Mouse (Mus musculus) lung, embryonic 15.5 days (tissue): ENCODE measurements at regions not wholly inside any gene's neighbourhood (a gene's known extent, or its start where the extent isn't known, plus 50 kb on each side); places are given as distances from the start of the nearest gene placed in this dataset.

Experiments
- ATAC-seq: fragments of 200-750 bp; cut with Nextera tagmentation; 2 replicates; pipeline ENCODE4 v1.8.0; 2017; ENCODE audit warnings: moderate number of reproducible peaks, borderline replicate concordance; ENCODE audit not compliant: low FRiP score, low TSS enrichment; ENCODE audit errors: extremely low read depth
- H3K27ac ChIP-seq: fragments of 300-500 bp; sonication (generic); 2 replicates; pipeline ENCODE4 v1.5.1; 2015; ENCODE audit warnings: moderate library complexity, mild to moderate bottlenecking, inconsistent platforms
- H3K27me3 ChIP-seq: fragments of 300-500 bp; sonication (generic); 2 replicates; pipeline ENCODE4 v1.6.1; 2015; ENCODE audit warnings: inconsistent platforms
- H3K36me3 ChIP-seq: fragments of 300-500 bp; sonication (generic); 2 replicates; pipeline ENCODE4 v1.6.1; 2015; ENCODE audit warnings: inconsistent platforms
- H3K4me1 ChIP-seq: fragments of 300-500 bp; sonication (generic); 2 replicates; pipeline ENCODE4 v1.6.1; 2015; ENCODE audit warnings: inconsistent platforms
- H3K4me2 ChIP-seq: fragments of 300-500 bp; sonication (generic); 2 replicates; pipeline ENCODE4 v1.6.1; 2015; ENCODE audit warnings: inconsistent platforms, mild to moderate bottlenecking, moderate library complexity
- H3K4me3 ChIP-seq: fragments of 300-500 bp; sonication (generic); 2 replicates; pipeline ENCODE4 v1.5.1; 2015; ENCODE audit warnings: mild to moderate bottlenecking, inconsistent platforms
- H3K9ac ChIP-seq: fragments of 300-500 bp; sonication (generic); 2 replicates; pipeline ENCODE4 v1.6.1; 2015; ENCODE audit warnings: inconsistent platforms
- H3K9me3 ChIP-seq: fragments of 300-500 bp; sonication (generic); 2 replicates; pipeline ENCODE4 v1.6.1; 2016; ENCODE audit warnings: inconsistent platforms
- WGBS: fragments of 180-500 bp; shearing (Covaris S2); methylation state at CpG from one replicate; pipeline ENCODE4 v1.1.7; 2015; 5-methylcytosine and 5-hydroxymethylcytosine counted together

- H3K4me1 ChIP-seq: no peaks in the 10 kb centered on the region
- WGBS: 93% methylated on average over 1 of the region's 1 CpGs
- no peak for ATAC-seq
- no peaks in the 10 kb centered on the region for H3K36me3 ChIP-seq
- H3K9ac ChIP-seq: no peak overlapping the region
- no peaks in the 10 kb centered on the region for H3K9me3 ChIP-seq
- H3K4me2 ChIP-seq: no peak overlapping the region
- H3K27ac ChIP-seq: no peak overlapping the region
- H3K4me3 ChIP-seq: no peak overlapping the region
- 0 out of 2 replicates have a peak, but pooled peaks cover 5% of the 10 kb centered on the region for H3K27me3 ChIP-seq
These were observed 51.3 kb upstream of the Rnf138rt1 start for GRCm38 (mm10) chrX:163812431-163812830.

- Histone ChIP-seq H3K4me3 (no peak overlapping the region), H3K9me3 (no peaks in the 10 kb centered on the region), H3K4me1 (no peaks in the 10 kb centered on the region), H3K36me3 (no peaks in the 10 kb centered on the region), H3K9ac (no peak overlapping the region), H3K27me3 (0 out of 2 replicates have a peak, but pooled peaks cover 5% of the 10 kb centered on the region), H3K4me2 (no peak overlapping the region), H3K27ac (no peak overlapping the region)
- ATAC-seq: no peak
- WGBS: 28% methylated on average over 1 of the region's 1 CpGs
These were observed 53.7 kb upstream of the Rnf138rt1 start for GRCm38 (mm10) chrX:163814806-163815205.

GRCm38 (mm10) chrX:163822298-163822697 is 61.2 kb upstream of the Rnf138rt1 start:
- no peaks in the 10 kb centered on the region; the same call in none of the 2 replicates for H3K27me3 ChIP-seq
- no peak overlapping the region for H3K9ac ChIP-seq
- no peak overlapping the region for H3K27ac ChIP-seq
- H3K4me1 ChIP-seq: no peaks in the 10 kb centered on the region
- no peak overlapping the region for H3K4me3 ChIP-seq
- H3K9me3 ChIP-seq: no peaks in the 10 kb centered on the region
- H3K4me2 ChIP-seq: no peak overlapping the region
- 66% methylated on average over 6 of the region's 6 CpGs for WGBS
- no peaks in the 10 kb centered on the region for H3K36me3 ChIP-seq
- ATAC-seq: no peak

GRCm38 (mm10) chrX:163827461-163827860 is 66.3 kb upstream of the Rnf138rt1 start:
- no peak for ATAC-seq
- Histone ChIP-seq H3K36me3 (no peaks in the 10 kb centered on the region), H3K4me3 (no peak overlapping the region), H3K4me1 (no peaks in the 10 kb centered on the region), H3K4me2 (no peak overlapping the region), H3K27me3 (no peaks in the 10 kb centered on the region; the same call in none of the 2 replicates), H3K9ac (no peak overlapping the region), H3K27ac (no peak overlapping the region), H3K9me3 (no peaks in the 10 kb centered on the region)
- whole genome bisulfite sequencing: 49% methylated on average over 3 of the region's 3 CpGs

GRCm38 (mm10) chrX:163845408-163845807 is 63.4 kb upstream of the Ap1s2 start:
- Histone ChIP-seq H3K27ac (no peak overlapping the region), H3K9me3 (no peaks in the 10 kb centered on the region), H3K36me3 (no peaks in the 10 kb centered on the region), H3K4me3 (no peak overlapping the region), H3K4me2 (no peak overlapping the region), H3K27me3 (no peaks in the 10 kb centered on the region), H3K9ac (no peak overlapping the region), H3K4me1 (no peaks in the 10 kb centered on the region)
- ATAC-seq: no peak
- WGBS: 43% methylated on average over 1 of the region's 1 CpGs

GRCm38 (mm10) chrX:163846890-163847289 is 61.9 kb upstream of the Ap1s2 start:
- no peak for ATAC-seq
- Histone ChIP-seq H3K27me3 (no peaks in the 10 kb centered on the region; the same call in 1 of the 2 replicates), H3K9me3 (no peaks in the 10 kb centered on the region), H3K4me2 (no peak overlapping the region), H3K27ac (no peak overlapping the region), H3K4me1 (no peaks in the 10 kb centered on the region), H3K9ac (no peak overlapping the region), H3K36me3 (no peaks in the 10 kb centered on the region), H3K4me3 (no peak overlapping the region)
- WGBS: 70% methylated on average over 3 of the region's 3 CpGs

- H3K9me3 ChIP-seq: no peaks in the 10 kb centered on the region
- H3K27me3 ChIP-seq: no peaks in the 10 kb centered on the region; the same call in none of the 2 replicates
- WGBS: 35% methylated on average over 3 of the region's 3 CpGs
- H3K4me1 ChIP-seq: no peaks in the 10 kb centered on the region
- H3K36me3 ChIP-seq: no peaks in the 10 kb centered on the region
- no peak overlapping the region for H3K9ac ChIP-seq
- H3K27ac ChIP-seq: no peak overlapping the region
- H3K4me3 ChIP-seq: no peak overlapping the region
- H3K4me2 ChIP-seq: no peak overlapping the region
- peak; percentile 52; the same call in 1 of the 2 replicates for ATAC-seq
These were observed 61.2 kb upstream of the Ap1s2 start for GRCm38 (mm10) chrX:163847651-163848050.

DNA sequence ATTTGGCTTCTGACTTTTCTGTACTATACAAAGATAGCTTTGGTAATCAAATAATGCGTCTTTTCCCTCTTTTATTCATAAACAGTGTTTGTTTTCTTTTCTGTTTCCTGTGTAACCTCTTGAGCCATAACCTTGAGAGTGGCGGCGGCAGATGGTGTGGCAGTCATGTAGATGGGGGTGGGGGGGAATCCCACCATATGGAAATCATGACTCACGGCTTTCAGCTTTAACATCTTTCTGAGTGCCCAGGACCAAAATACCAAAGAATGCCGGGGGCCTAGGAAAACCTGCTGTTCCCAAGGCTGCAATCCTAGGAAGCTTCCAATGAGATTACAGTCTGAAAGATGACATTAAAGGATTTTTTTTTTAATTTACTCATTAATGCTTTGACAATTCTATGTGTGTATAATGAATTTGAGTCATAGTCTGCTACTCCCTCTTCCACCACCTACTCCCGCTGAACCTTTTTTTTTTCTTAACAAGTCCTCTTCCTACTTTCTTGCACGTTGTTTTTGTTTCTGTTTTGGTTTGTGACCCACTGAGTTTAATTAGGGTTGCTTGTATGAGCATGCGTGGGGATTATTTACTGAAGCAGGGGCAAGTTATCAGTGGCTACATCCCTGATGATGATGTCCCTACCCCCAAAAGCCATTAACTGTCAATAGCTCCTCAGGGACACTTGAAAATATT is 60.2 kb upstream of the Ap1s2 start:
- no peak overlapping the region for H3K9ac ChIP-seq
- no peaks in the 10 kb centered on the region; the same call in none of the 2 replicates for H3K27me3 ChIP-seq
- no peaks in the 10 kb centered on the region for H3K4me1 ChIP-seq
- H3K9me3 ChIP-seq: no peaks in the 10 kb centered on the region
- no peak; the same call in 1 of the 2 replicates for ATAC-seq
- no peak overlapping the region for H3K27ac ChIP-seq
- WGBS: 44% methylated on average over 8 of the region's 8 CpGs
- H3K4me2 ChIP-seq: no peak overlapping the region; the same call in 1 of the 2 replicates
- no peak overlapping the region for H3K4me3 ChIP-seq
- no peaks in the 10 kb centered on the region for H3K36me3 ChIP-seq

DNA sequence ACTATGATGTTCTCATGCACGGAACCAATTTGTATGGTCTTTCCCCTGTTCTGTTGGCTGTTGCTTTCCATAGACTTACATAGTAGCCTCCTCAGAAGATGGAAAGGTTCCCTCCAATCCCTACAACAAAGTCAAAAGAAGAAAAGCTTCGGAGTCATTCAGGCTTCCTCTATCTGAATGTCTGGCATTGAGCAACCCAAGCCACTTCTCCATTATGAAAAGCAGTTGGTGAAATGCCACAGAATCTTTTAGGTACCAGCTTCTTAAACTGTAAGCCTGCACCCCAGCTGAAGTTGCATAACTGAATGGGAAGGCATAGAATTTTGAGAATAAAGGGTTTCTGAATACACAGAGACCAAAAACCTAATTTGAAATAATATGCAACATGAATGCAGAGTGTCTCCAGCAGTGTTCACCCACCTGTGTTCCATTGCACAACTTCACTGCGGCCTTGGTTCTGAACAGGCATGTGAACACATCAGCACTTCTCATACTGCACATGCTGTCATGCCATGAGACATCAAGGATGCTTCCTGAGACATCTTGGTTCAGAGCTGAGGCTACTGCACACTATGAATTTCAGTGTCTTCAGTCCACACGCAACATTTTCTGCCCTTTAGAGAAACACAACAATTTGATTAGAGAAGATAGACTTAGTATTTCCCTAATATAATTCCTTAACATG is 57.8 kb upstream of the Ap1s2 start:
- Histone ChIP-seq H3K9ac (no peak overlapping the region), H3K27me3 (no peaks in the 10 kb centered on the region; the same call in none of the 2 replicates), H3K27ac (no peak overlapping the region), H3K4me3 (no peak overlapping the region), H3K9me3 (no peaks in the 10 kb centered on the region), H3K4me2 (no peak overlapping the region), H3K36me3 (no peaks in the 10 kb centered on the region), H3K4me1 (no peaks in the 10 kb centered on the region)
- no peak for ATAC-seq
- 76% methylated on average over 4 of the region's 4 CpGs for WGBS

DNA sequence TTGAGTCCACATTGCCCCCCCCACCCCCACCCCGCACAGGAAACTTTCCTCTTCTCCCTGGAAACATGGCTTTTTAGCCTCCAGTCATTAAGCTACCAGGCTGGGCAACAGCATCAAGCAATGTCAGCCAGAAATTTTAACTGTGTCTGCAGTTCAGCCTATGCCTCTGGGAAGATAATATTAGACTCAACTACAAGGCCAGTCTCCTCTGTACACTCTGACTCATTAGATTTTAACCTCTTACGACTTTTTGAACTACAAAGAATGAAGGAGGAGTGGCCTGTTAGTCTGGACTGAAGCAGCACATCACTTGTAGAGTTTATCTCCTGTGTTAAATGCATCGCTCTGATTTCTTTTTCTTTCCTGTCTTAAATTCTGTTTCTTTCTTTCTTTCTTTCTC is 50.3 kb upstream of the Ap1s2 start:
- no peaks in the 10 kb centered on the region for H3K36me3 ChIP-seq
- no peak overlapping the region for H3K4me2 ChIP-seq
- no peaks in the 10 kb centered on the region for H3K4me1 ChIP-seq
- H3K4me3 ChIP-seq: no peak overlapping the region
- no peaks in the 10 kb centered on the region for H3K27me3 ChIP-seq
- no peaks in the 10 kb centered on the region for H3K9me3 ChIP-seq
- no peak overlapping the region for H3K27ac ChIP-seq
- 42% methylated on average over 3 of the region's 3 CpGs for whole genome bisulfite sequencing
- ATAC-seq: no peak
- H3K9ac ChIP-seq: no peak overlapping the region
